Mouse (Mus musculus) C2C12 (cell line): ENCODE results near the gene Tacc2.

Experiments
- CEBPB ChIP-seq: IDR thresholded peaks from one replicate; pipeline ENCODE4 v1.6.1; 2011; ENCODE audit warnings: low read depth, mild to moderate bottlenecking, control low read depth, moderate library complexity
- CTCF ChIP-seq: IDR thresholded peaks from one replicate; pipeline ENCODE4 v1.5.1; 2011; ENCODE audit not compliant: control insufficient read depth, insufficient read depth, insufficient read length
- FOSL1 ChIP-seq: IDR thresholded peaks from one replicate; pipeline ENCODE4 v1.8.0; 2011; ENCODE audit warnings: mild to moderate bottlenecking, low read length; ENCODE audit not compliant: poor library complexity, insufficient read depth, severe bottlenecking
- MAX ChIP-seq: IDR thresholded peaks from one replicate; pipeline ENCODE4 v1.6.1; 2011; ENCODE audit warnings: mild to moderate bottlenecking, control low read depth
- MYOD1 ChIP-seq: IDR thresholded peaks from one replicate; pipeline ENCODE4 v1.6.1; 2011; ENCODE audit warnings: low read depth; ENCODE audit not compliant: control insufficient read depth, insufficient read length
- MYOG ChIP-seq: IDR thresholded peaks from one replicate; pipeline ENCODE4 v1.6.1; 2011; ENCODE audit not compliant: control insufficient read depth, insufficient read length; ENCODE audit errors: extremely low read depth
- USF1 ChIP-seq: IDR thresholded peaks from one replicate; pipeline ENCODE4 v1.6.1; 2011; ENCODE audit warnings: low read depth, mild to moderate bottlenecking, control low read depth, moderate library complexity

DNA sequence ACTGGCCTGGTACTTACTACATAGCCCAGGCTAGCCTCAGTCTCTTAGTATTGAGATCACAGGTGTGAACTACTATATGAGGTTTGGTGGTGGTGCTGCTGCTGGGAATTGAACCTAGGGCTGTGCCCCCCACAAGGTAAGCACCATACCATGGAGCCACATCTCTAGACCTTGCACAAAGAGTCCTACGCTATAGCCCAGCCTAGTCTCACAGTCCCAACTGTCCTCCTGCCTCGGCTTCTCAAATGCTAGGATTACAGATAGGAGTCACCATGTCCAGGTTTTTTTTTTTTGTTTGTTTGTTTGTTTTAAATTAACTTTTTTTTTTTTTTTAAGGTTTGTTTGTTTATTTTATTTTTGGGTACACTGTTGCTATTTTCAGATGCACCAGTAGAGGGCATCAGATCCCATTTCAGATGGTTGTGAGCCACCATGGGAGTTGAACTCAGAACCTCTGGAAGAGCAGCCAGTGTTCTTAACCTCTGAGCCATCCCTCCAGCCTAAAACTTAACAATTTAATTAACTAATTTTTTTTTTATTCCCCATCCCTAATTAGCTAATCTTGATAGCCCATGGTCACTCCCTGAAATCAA lies 157.1 kb downstream of the Tacc2 start:
- TF ChIP-seq CTCF, result no peak
- TF ChIP-seq FOSL1, result no peak
- TF ChIP-seq CEBPB, result no peak
- no peak for TF ChIP-seq MAX
- no peak for TF ChIP-seq MYOD1
- no peak for TF ChIP-seq USF1
- no peak for TF ChIP-seq MYOG
